Mouse (Mus musculus): ENCODE measurements around the gene Ints11. TPM values are rescaled to one million over a fixed set of nuclear protein-coding genes. Genes with fewer than 3 reads are reported as not detected.

Ints11 gene
- total and polyA plus RNA-seq, 2 experiments: 13.6 to 20.9 TPM

GRCm38 (mm10) chr4:155849792-155850451 lies 19.4 kb upstream of the Ints11 start:
- peak overlapping the region; percentile 15; the same call in 1 of the 2 replicates for H3K27ac ChIP-seq (replicated peaks; ENCODE audit: insufficient read depth, low read depth, low read length)
- no peak overlapping the region for H3K9ac ChIP-seq (ENCODE audit: low read depth, low read length)
- peak; percentile 64 for DNase-seq (ENCODE audit: extremely low read depth, low read depth, low spot score)
- TF ChIP-seq CTCF (IDR thresholded peaks at IDR 0.05; ENCODE audit: low read depth, low read length): no peak
- no peak for TF ChIP-seq POLR2A (IDR thresholded peaks at IDR 0.05; ENCODE audit: extremely low read depth, insufficient read depth, low read length)
- H3K4me1 ChIP-seq (ENCODE audit: control insufficient read depth, insufficient read depth, low read length): peaks cover 25% of the 10 kb centered on the region
- H3K4me3 ChIP-seq (ENCODE audit: insufficient read depth, low read depth, low read length): no peak overlapping the region
- peaks cover 40% of the 10 kb centered on the region for H3K79me2 ChIP-seq (ENCODE audit: control insufficient read depth, insufficient read depth, low read length)
- 26% methylated on average over 3 of the region's 3 CpGs for WGBS
- no peaks in the 10 kb centered on the region for H3K36me3 ChIP-seq (ENCODE audit: control insufficient read depth, insufficient read depth, low read length)
- H3K27me3 ChIP-seq (ENCODE audit: control insufficient read depth, insufficient read depth, low read length): no peaks in the 10 kb centered on the region

- Histone ChIP-seq H3K9ac (ENCODE audit: low read depth, low read length) (no peak overlapping the region), H3K27ac (replicated peaks; ENCODE audit: insufficient read depth, low read depth, low read length) (no peak overlapping the region), H3K36me3 (ENCODE audit: control insufficient read depth, insufficient read depth, low read length) (peaks cover 3% of the 10 kb centered on the region; the same call in 1 of the 2 replicates), H3K27me3 (ENCODE audit: control insufficient read depth, insufficient read depth, low read length) (no peaks in the 10 kb centered on the region), H3K4me3 (ENCODE audit: insufficient read depth, low read depth, low read length) (no peak overlapping the region), H3K79me2 (ENCODE audit: control insufficient read depth, insufficient read depth, low read length) (peaks cover 40% of the 10 kb centered on the region), H3K4me1 (ENCODE audit: control insufficient read depth, insufficient read depth, low read length) (peaks cover 25% of the 10 kb centered on the region)
- no peak for DNase-seq (ENCODE audit: extremely low read depth, low read depth, low spot score)
- TF ChIP-seq CTCF (IDR thresholded peaks at IDR 0.05; ENCODE audit: low read depth, low read length): no peak
- no peak for TF ChIP-seq POLR2A (IDR thresholded peaks at IDR 0.05; ENCODE audit: extremely low read depth, insufficient read depth, low read length)
- 92% methylated on average over 3 of the region's 3 CpGs for WGBS
Observed at GRCm38 (mm10) chr4:155851368-155851767, 18.0 kb upstream of the Ints11 start.

- H3K27ac ChIP-seq (replicated peaks; ENCODE audit: insufficient read depth, low read depth, low read length): no peak overlapping the region
- DNase-seq (ENCODE audit: extremely low read depth, low read depth, low spot score): no peak
- 71% methylated on average over 2 of the region's 2 CpGs for WGBS
- H3K4me3 ChIP-seq (ENCODE audit: insufficient read depth, low read depth, low read length): no peak overlapping the region
- H3K79me2 ChIP-seq (ENCODE audit: control insufficient read depth, insufficient read depth, low read length): peaks cover 40% of the 10 kb centered on the region
- TF ChIP-seq CTCF (IDR thresholded peaks at IDR 0.05; ENCODE audit: low read depth, low read length) (no peak), POLR2A (IDR thresholded peaks at IDR 0.05; ENCODE audit: extremely low read depth, insufficient read depth, low read length) (no peak)
- no peaks in the 10 kb centered on the region for H3K27me3 ChIP-seq (ENCODE audit: control insufficient read depth, insufficient read depth, low read length)
- H3K36me3 ChIP-seq (ENCODE audit: control insufficient read depth, insufficient read depth, low read length): peaks cover 3% of the 10 kb centered on the region; the same call in 1 of the 2 replicates
- no peak overlapping the region for H3K9ac ChIP-seq (ENCODE audit: low read depth, low read length)
- peaks cover 21% of the 10 kb centered on the region for H3K4me1 ChIP-seq (ENCODE audit: control insufficient read depth, insufficient read depth, low read length)
Observed at GRCm38 (mm10) chr4:155851951-155852411, 17.4 kb upstream of the Ints11 start.

- Histone ChIP-seq H3K4me1 (ENCODE audit: control insufficient read depth, insufficient read depth, low read length) (peaks cover 21% of the 10 kb centered on the region), H3K9ac (ENCODE audit: low read depth, low read length) (no peak overlapping the region), H3K79me2 (ENCODE audit: control insufficient read depth, insufficient read depth, low read length) (peaks cover 31% of the 10 kb centered on the region), H3K36me3 (ENCODE audit: control insufficient read depth, insufficient read depth, low read length) (peaks cover 7% of the 10 kb centered on the region; the same call in 1 of the 2 replicates), H3K27ac (replicated peaks; ENCODE audit: insufficient read depth, low read depth, low read length) (no peak overlapping the region), H3K4me3 (ENCODE audit: insufficient read depth, low read depth, low read length) (no peak overlapping the region), H3K27me3 (ENCODE audit: control insufficient read depth, insufficient read depth, low read length) (no peaks in the 10 kb centered on the region)
- TF ChIP-seq POLR2A (IDR thresholded peaks at IDR 0.05; ENCODE audit: extremely low read depth, insufficient read depth, low read length): no peak
- no peak for TF ChIP-seq CTCF (IDR thresholded peaks at IDR 0.05; ENCODE audit: low read depth, low read length)
- WGBS: 95% methylated on average over 9 of the region's 9 CpGs
- no peak for DNase-seq (ENCODE audit: extremely low read depth, low read depth, low spot score)
Observed at GRCm38 (mm10) chr4:155853421-155853820, 15.9 kb upstream of the Ints11 start.

GRCm38 (mm10) chr4:155854991-155855390 lies 14.4 kb upstream of the Ints11 start:
- no peak overlapping the region for H3K27ac ChIP-seq (replicated peaks; ENCODE audit: insufficient read depth, low read depth, low read length)
- H3K4me3 ChIP-seq (ENCODE audit: insufficient read depth, low read depth, low read length): no peak overlapping the region
- WGBS: 96% methylated on average over 12 of the region's 12 CpGs
- no peak for DNase-seq (ENCODE audit: extremely low read depth, low read depth, low spot score)
- peaks cover 7% of the 10 kb centered on the region for H3K4me1 ChIP-seq (ENCODE audit: control insufficient read depth, insufficient read depth, low read length)
- H3K27me3 ChIP-seq (ENCODE audit: control insufficient read depth, insufficient read depth, low read length): no peaks in the 10 kb centered on the region
- H3K9ac ChIP-seq (ENCODE audit: low read depth, low read length): no peak overlapping the region
- peaks cover 7% of the 10 kb centered on the region; the same call in 1 of the 2 replicates for H3K36me3 ChIP-seq (ENCODE audit: control insufficient read depth, insufficient read depth, low read length)
- TF ChIP-seq CTCF (IDR thresholded peaks at IDR 0.05; ENCODE audit: low read depth, low read length) (no peak), POLR2A (IDR thresholded peaks at IDR 0.05; ENCODE audit: extremely low read depth, insufficient read depth, low read length) (no peak)
- peaks cover 17% of the 10 kb centered on the region for H3K79me2 ChIP-seq (ENCODE audit: control insufficient read depth, insufficient read depth, low read length)

GRCm38 (mm10) chr4:155856071-155856470 lies 13.3 kb upstream of the Ints11 start:
- 93% methylated on average over 12 of the region's 12 CpGs for WGBS
- Histone ChIP-seq H3K36me3 (ENCODE audit: control insufficient read depth, insufficient read depth, low read length) (peaks cover 7% of the 10 kb centered on the region; the same call in 1 of the 2 replicates), H3K9ac (ENCODE audit: low read depth, low read length) (no peak overlapping the region), H3K4me3 (ENCODE audit: insufficient read depth, low read depth, low read length) (no peak overlapping the region), H3K4me1 (ENCODE audit: control insufficient read depth, insufficient read depth, low read length) (peaks cover under 1% of the 10 kb centered on the region), H3K79me2 (ENCODE audit: control insufficient read depth, insufficient read depth, low read length) (peaks cover 7% of the 10 kb centered on the region), H3K27ac (replicated peaks; ENCODE audit: insufficient read depth, low read depth, low read length) (no peak overlapping the region), H3K27me3 (ENCODE audit: control insufficient read depth, insufficient read depth, low read length) (no peaks in the 10 kb centered on the region)
- DNase-seq (ENCODE audit: extremely low read depth, low read depth, low spot score): no peak
- TF ChIP-seq CTCF (IDR thresholded peaks at IDR 0.05; ENCODE audit: low read depth, low read length) (no peak), POLR2A (IDR thresholded peaks at IDR 0.05; ENCODE audit: extremely low read depth, insufficient read depth, low read length) (no peak)

All from liver, adult 2 months (tissue).